Mouse (Mus musculus): ENCODE measurements at regions not wholly inside any gene's neighbourhood (a gene's known extent, or its start where the extent isn't known, plus 50 kb on each side); places are given as distances from the start of the nearest gene placed in this dataset.

- no peaks in the 10 kb centered on the region for H3K36me3 ChIP-seq (ENCODE audit: control insufficient read depth, insufficient read depth, low read length)
- no peak overlapping the region for H3K4me3 ChIP-seq (ENCODE audit: low read depth, low read length)
- no peak overlapping the region for H3K27ac ChIP-seq (ENCODE audit: low read depth, low read length)
- ATAC-seq (ENCODE audit: low FRiP score): peak; percentile 79
- H3K9me3 ChIP-seq (ENCODE audit: control insufficient read depth, low read length): no peaks in the 10 kb centered on the region
- H3K4me1 ChIP-seq (replicated peaks; ENCODE audit: control insufficient read depth, insufficient read depth, low read length): no peaks in the 10 kb centered on the region
- peak; percentile 17 for DNase-seq (ENCODE audit: low spot score)
- H3K27me3 ChIP-seq (ENCODE audit: control insufficient read depth, insufficient read depth, low read length): no peaks in the 10 kb centered on the region
- 43% methylated on average over 12 of the region's 12 CpGs for WGBS
- no peak overlapping the region for H3K9ac ChIP-seq (ENCODE audit: low read depth, low read length)
- H3K4me2 ChIP-seq (replicated peaks; ENCODE audit: low read depth, low read length): no peak overlapping the region
Measured at GRCm38 (mm10) chr2:106256012-106256411, 252.7 kb upstream of the Dnajc24 start.

GRCm38 (mm10) chr2:106234358-106234757 lies 231.0 kb upstream of the Dnajc24 start:
- ATAC-seq (ENCODE audit: low FRiP score) (no peak), DNase-seq (ENCODE audit: low spot score) (no peak)
- H3K9ac ChIP-seq (ENCODE audit: low read depth, low read length): no peak overlapping the region
- no peak overlapping the region for H3K4me2 ChIP-seq (replicated peaks; ENCODE audit: low read depth, low read length)
- no peaks in the 10 kb centered on the region for H3K9me3 ChIP-seq (ENCODE audit: control insufficient read depth, low read length)
- no peaks in the 10 kb centered on the region for H3K27me3 ChIP-seq (ENCODE audit: control insufficient read depth, insufficient read depth, low read length)
- 67% methylated on average over 4 of the region's 4 CpGs for WGBS
- no peak overlapping the region for H3K27ac ChIP-seq (ENCODE audit: low read depth, low read length)
- no peaks in the 10 kb centered on the region for H3K36me3 ChIP-seq (ENCODE audit: control insufficient read depth, insufficient read depth, low read length)
- H3K4me1 ChIP-seq (replicated peaks; ENCODE audit: control insufficient read depth, insufficient read depth, low read length): no peaks in the 10 kb centered on the region
- H3K4me3 ChIP-seq (ENCODE audit: low read depth, low read length): no peak overlapping the region

- H3K4me2 ChIP-seq (replicated peaks; ENCODE audit: low read depth, low read length): no peak overlapping the region
- no peaks in the 10 kb centered on the region for H3K27me3 ChIP-seq (ENCODE audit: control insufficient read depth, insufficient read depth, low read length)
- H3K4me3 ChIP-seq (ENCODE audit: low read depth, low read length): no peak overlapping the region
- no peak overlapping the region for H3K9ac ChIP-seq (ENCODE audit: low read depth, low read length)
- 90% methylated on average over 5 of the region's 5 CpGs for WGBS
- H3K27ac ChIP-seq (ENCODE audit: low read depth, low read length): no peak overlapping the region
- DNase-seq (ENCODE audit: low spot score): no peak
- H3K9me3 ChIP-seq (ENCODE audit: control insufficient read depth, low read length): no peaks in the 10 kb centered on the region
- no peaks in the 10 kb centered on the region for H3K4me1 ChIP-seq (replicated peaks; ENCODE audit: control insufficient read depth, insufficient read depth, low read length)
- no peak for ATAC-seq (ENCODE audit: low FRiP score)
- no peaks in the 10 kb centered on the region for H3K36me3 ChIP-seq (ENCODE audit: control insufficient read depth, insufficient read depth, low read length)
Measured at GRCm38 (mm10) chr2:106231136-106231535, 227.8 kb upstream of the Dnajc24 start.

- Histone ChIP-seq H3K36me3 (ENCODE audit: control insufficient read depth, insufficient read depth, low read length) (no peaks in the 10 kb centered on the region), H3K9ac (ENCODE audit: low read depth, low read length) (no peak overlapping the region), H3K27ac (ENCODE audit: low read depth, low read length) (no peak overlapping the region), H3K4me2 (replicated peaks; ENCODE audit: low read depth, low read length) (no peak overlapping the region), H3K9me3 (ENCODE audit: control insufficient read depth, low read length) (no peaks in the 10 kb centered on the region), H3K4me1 (replicated peaks; ENCODE audit: control insufficient read depth, insufficient read depth, low read length) (no peaks in the 10 kb centered on the region), H3K4me3 (ENCODE audit: low read depth, low read length) (no peak overlapping the region), H3K27me3 (ENCODE audit: control insufficient read depth, insufficient read depth, low read length) (no peaks in the 10 kb centered on the region)
- ATAC-seq (ENCODE audit: low FRiP score) (no peak), DNase-seq (ENCODE audit: low spot score) (no peak)
- 81% methylated on average over 3 of the region's 3 CpGs for WGBS
Measured at GRCm38 (mm10) chr2:106230021-106230420, 226.7 kb upstream of the Dnajc24 start.

GRCm38 (mm10) chr2:106228249-106228648 lies 224.9 kb upstream of the Dnajc24 start:
- ATAC-seq (ENCODE audit: low FRiP score): no peak
- 81% methylated on average over 1 of the region's 1 CpGs for WGBS

GRCm38 (mm10) chr2:106216169-106216568 lies 212.8 kb upstream of the Dnajc24 start:
- no peaks in the 10 kb centered on the region for H3K36me3 ChIP-seq (ENCODE audit: control insufficient read depth, insufficient read depth, low read length)
- 94% methylated on average over 3 of the region's 3 CpGs for WGBS

More at GRCm38 (mm10) chr2:106228249-106228648, 224.9 kb upstream of the Dnajc24 start:
- H3K9me3 ChIP-seq (ENCODE audit: control insufficient read depth, low read length): no peaks in the 10 kb centered on the region
- H3K27me3 ChIP-seq (ENCODE audit: control insufficient read depth, insufficient read depth, low read length): no peaks in the 10 kb centered on the region
- no peak overlapping the region for H3K4me3 ChIP-seq (ENCODE audit: low read depth, low read length)
- H3K4me1 ChIP-seq (replicated peaks; ENCODE audit: control insufficient read depth, insufficient read depth, low read length): no peaks in the 10 kb centered on the region
- H3K9ac ChIP-seq (ENCODE audit: low read depth, low read length): no peak overlapping the region
- H3K27ac ChIP-seq (ENCODE audit: low read depth, low read length): no peak overlapping the region
- no peaks in the 10 kb centered on the region for H3K36me3 ChIP-seq (ENCODE audit: control insufficient read depth, insufficient read depth, low read length)
- DNase-seq (ENCODE audit: low spot score): no peak
- H3K4me2 ChIP-seq (replicated peaks; ENCODE audit: low read depth, low read length): no peak overlapping the region; the same call in 1 of the 2 replicates

GRCm38 (mm10) chr2:106213740-106214139 lies 210.4 kb upstream of the Dnajc24 start:
- Histone ChIP-seq H3K4me2 (replicated peaks; ENCODE audit: low read depth, low read length) (no peak overlapping the region), H3K36me3 (ENCODE audit: control insufficient read depth, insufficient read depth, low read length) (no peaks in the 10 kb centered on the region), H3K9ac (ENCODE audit: low read depth, low read length) (no peak overlapping the region), H3K9me3 (ENCODE audit: control insufficient read depth, low read length) (no peaks in the 10 kb centered on the region), H3K27ac (ENCODE audit: low read depth, low read length) (no peak overlapping the region), H3K27me3 (ENCODE audit: control insufficient read depth, insufficient read depth, low read length) (no peaks in the 10 kb centered on the region), H3K4me3 (ENCODE audit: low read depth, low read length) (no peak overlapping the region), H3K4me1 (replicated peaks; ENCODE audit: control insufficient read depth, insufficient read depth, low read length) (no peaks in the 10 kb centered on the region)
- WGBS: 58% methylated on average over 4 of the region's 4 CpGs
- ATAC-seq (ENCODE audit: low FRiP score): no peak
- DNase-seq (ENCODE audit: low spot score): no peak

More at GRCm38 (mm10) chr2:106216169-106216568, 212.8 kb upstream of the Dnajc24 start:
- no peak for DNase-seq (ENCODE audit: low spot score)
- Histone ChIP-seq H3K9ac (ENCODE audit: low read depth, low read length) (no peak overlapping the region), H3K4me1 (replicated peaks; ENCODE audit: control insufficient read depth, insufficient read depth, low read length) (no peaks in the 10 kb centered on the region), H3K9me3 (ENCODE audit: control insufficient read depth, low read length) (no peaks in the 10 kb centered on the region), H3K27me3 (ENCODE audit: control insufficient read depth, insufficient read depth, low read length) (no peaks in the 10 kb centered on the region), H3K4me3 (ENCODE audit: low read depth, low read length) (no peak overlapping the region), H3K4me2 (replicated peaks; ENCODE audit: low read depth, low read length) (no peak overlapping the region), H3K27ac (ENCODE audit: low read depth, low read length) (no peak overlapping the region)
- no peak for ATAC-seq (ENCODE audit: low FRiP score)

GRCm38 (mm10) chr2:106210773-106211172 lies 207.4 kb upstream of the Dnajc24 start:
- H3K4me3 ChIP-seq (ENCODE audit: low read depth, low read length): no peak overlapping the region
- 73% methylated on average over 1 of the region's 1 CpGs for WGBS
- H3K27ac ChIP-seq (ENCODE audit: low read depth, low read length): no peak overlapping the region
- DNase-seq (ENCODE audit: low spot score) (no peak), ATAC-seq (ENCODE audit: low FRiP score) (no peak)
- no peak overlapping the region for H3K4me2 ChIP-seq (replicated peaks; ENCODE audit: low read depth, low read length)
- no peaks in the 10 kb centered on the region for H3K9me3 ChIP-seq (ENCODE audit: control insufficient read depth, low read length)
- no peaks in the 10 kb centered on the region for H3K27me3 ChIP-seq (ENCODE audit: control insufficient read depth, insufficient read depth, low read length)
- H3K36me3 ChIP-seq (ENCODE audit: control insufficient read depth, insufficient read depth, low read length): no peaks in the 10 kb centered on the region
- no peaks in the 10 kb centered on the region for H3K4me1 ChIP-seq (replicated peaks; ENCODE audit: control insufficient read depth, insufficient read depth, low read length)
- H3K9ac ChIP-seq (ENCODE audit: low read depth, low read length): no peak overlapping the region

- DNase-seq (ENCODE audit: low spot score) (no peak), ATAC-seq (ENCODE audit: low FRiP score) (no peak)
- Histone ChIP-seq H3K9me3 (ENCODE audit: control insufficient read depth, low read length) (no peaks in the 10 kb centered on the region), H3K4me2 (replicated peaks; ENCODE audit: low read depth, low read length) (no peak overlapping the region), H3K4me3 (ENCODE audit: low read depth, low read length) (no peak overlapping the region), H3K9ac (ENCODE audit: low read depth, low read length) (no peak overlapping the region), H3K27me3 (ENCODE audit: control insufficient read depth, insufficient read depth, low read length) (no peaks in the 10 kb centered on the region), H3K27ac (ENCODE audit: low read depth, low read length) (no peak overlapping the region), H3K36me3 (ENCODE audit: control insufficient read depth, insufficient read depth, low read length) (no peaks in the 10 kb centered on the region), H3K4me1 (replicated peaks; ENCODE audit: control insufficient read depth, insufficient read depth, low read length) (no peaks in the 10 kb centered on the region)
- 74% methylated on average over 4 of the region's 4 CpGs for WGBS
Measured at GRCm38 (mm10) chr2:106208767-106209250, 205.5 kb upstream of the Dnajc24 start.

Data from hindbrain, embryonic 11.5 days (tissue).